Mouse (Mus musculus) layer of hippocampus, adult 6 months (tissue): ENCODE measurements around the gene Syvn1. TPM values are rescaled to one million over a fixed set of nuclear protein-coding genes. Genes with fewer than 3 reads are reported as not detected.

Source experiments
- long read RNA-seq, 2 experiments: library from polyadenylated mRNA; unstranded; transcript quantifications; one replicate each; pipeline ENCODE4 v2.0.0; 2019 to 2020
- microRNA-seq: library from miRNA; unstranded; fragments of <30 nt; microRNA quantifications from one replicate; pipeline ENCODE4 v1.2.0, GENCODE M21; 2020
- polyA plus RNA-seq: library from polyadenylated mRNA; unstranded; fragments of <200 nt; fragmentation: Nextera tagmentation; gene quantifications from 2 replicates; pipeline ENCODE4 v1.2.3, GENCODE M21; 2021

Gene Syvn1
- 36.6 and 44.8 TPM in 2 replicates for polyA plus RNA-seq
- long read RNA-seq, experiment 1, partial matches to known transcripts = 3 of 3 reads
- long read RNA-seq, experiment 1, other reads (novel, unspliced or antisense) = 0 of 3 reads
- long read RNA-seq, experiment 2, transcript Syvn1-204 (16 exons, 3,464 nt) = major isoform, 5 of 24 reads
- long read RNA-seq, experiment 2, partial matches to known transcripts = 18 of 24 reads
- long read RNA-seq, experiment 2, other reads (novel, unspliced or antisense) = 1 of 24 reads

DNA sequence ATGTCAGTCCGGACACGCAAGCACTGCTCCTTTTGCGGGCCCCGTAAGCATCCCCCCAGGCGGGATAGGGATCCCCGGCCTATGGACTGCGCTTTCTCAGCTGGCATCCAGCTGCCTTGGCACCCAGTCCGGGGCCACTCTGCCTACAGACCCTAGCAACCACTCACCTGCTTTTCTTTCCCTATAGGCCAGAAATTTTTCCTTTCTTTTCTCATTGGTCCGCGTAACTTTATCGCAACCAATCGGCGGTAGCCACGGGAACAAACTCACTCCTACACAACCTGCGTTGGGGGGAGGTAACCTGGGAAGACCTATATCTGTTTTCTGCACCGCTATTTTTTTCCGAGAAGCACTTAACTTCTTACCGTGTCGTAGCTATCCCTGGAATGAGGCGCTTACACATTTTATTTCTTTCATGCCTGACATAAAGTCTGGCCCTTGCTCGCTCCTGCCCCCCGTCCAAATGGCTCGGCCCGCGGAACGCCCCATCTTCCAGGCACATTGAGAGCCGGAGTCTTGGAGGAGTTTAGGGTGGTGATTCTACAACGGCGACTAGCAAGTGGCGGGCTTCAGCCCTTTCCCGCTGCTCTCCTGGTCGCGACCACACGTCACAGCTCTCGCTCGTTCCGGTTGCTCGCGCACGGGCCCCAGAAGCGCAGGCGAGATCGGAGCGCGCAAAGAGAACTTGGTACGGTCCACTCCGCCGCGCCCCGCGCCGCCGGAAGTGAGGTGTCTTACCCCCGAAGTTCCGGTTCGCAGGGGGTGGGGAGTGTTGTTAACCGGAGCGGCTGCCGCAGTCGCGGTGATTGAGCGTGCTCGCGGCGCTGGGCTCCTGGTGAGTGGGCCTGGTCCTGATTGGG lies at the start of gene Syvn1:
TSS of gene Syvn1 (plus strand) at position 283 of the 860 bp plus-strand sequence.

DNA sequence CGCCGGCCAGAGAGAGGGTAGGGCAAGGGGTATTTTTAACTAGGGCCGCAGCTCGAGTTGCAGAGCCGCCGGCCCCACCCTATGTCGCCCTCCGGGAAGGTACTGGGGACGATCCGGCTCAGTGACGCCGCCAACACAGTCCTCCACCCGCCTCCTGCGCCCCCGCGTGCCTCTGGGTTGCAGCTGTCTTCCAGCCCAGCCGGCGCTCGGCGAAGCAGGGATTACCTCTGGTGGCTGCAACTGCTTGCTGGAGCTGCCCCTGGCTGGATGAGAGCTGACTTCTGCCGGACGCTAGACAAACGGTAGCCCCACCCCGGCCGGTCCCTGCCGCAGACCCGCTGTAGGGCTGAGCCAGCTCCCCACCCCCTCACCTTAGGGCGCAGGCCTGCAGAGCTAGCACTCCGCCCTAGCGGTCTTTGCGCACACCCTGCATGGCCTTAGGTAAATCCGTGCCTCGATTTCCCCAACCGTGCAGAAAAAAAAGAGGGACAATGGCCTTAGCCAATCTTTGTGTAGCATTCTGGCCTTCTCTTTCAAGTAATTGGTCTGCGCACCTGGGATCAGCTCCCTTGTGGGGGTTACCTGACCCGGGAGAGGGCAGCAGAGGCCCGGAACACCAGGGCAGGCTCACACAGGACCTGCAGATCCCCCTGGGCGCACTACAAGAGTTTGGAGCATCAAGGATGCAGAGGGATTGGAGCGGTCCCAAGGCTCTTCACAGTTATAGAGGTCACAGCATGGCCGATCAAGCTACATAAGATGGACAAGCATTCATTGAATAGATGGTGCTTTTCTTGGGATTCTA lies 30.7 kb upstream of the Syvn1 start, which contains the start of gene Capn1:
TSS of gene Capn1 (minus strand) at position 387 of the 805 bp plus-strand sequence.

DNA sequence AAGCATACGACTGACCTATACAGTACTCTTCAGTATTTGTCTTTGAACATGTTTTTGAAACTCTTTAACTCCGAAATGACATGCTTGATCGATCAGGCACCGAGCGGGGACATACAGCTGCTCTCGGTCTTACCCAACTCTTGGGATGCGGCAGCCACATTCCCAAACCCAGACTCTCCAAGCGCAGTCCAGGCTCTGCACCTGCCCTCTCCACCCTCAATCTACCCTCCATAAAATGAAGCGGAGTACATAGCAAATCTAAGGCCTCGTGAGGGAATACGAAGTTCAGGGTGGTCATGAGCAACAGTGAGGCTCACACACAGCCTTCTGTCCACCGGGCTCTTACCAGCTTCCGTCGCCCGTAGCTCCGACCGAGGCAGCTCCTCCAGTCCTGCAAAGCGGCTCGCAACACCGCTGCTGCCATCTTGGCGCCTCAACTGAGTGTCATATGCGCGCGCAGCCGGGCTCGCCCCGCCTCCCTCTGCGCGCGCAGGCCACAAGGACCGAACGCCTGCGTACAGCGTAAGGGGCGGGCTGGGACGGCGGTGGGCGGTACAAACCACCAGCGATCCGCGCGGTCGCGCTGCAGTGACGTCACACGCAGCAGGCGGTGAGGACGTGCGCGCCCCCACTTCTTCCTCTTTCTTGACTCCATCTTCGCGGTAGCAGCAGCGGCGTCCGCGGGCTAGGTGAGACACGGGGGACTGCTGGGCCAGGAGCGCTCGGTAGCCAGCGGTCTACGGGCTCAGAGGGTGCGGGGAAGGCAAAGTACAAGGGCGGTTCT lies 11.1 kb downstream of the Syvn1 start, which contains the start of the genes Mrpl49 and Fau:
TSS of gene Mrpl49 (minus strand) at position 473 of the 784 bp plus-strand sequence.
TSS of gene Fau (plus strand) at position 532 of the 784 bp plus-strand sequence.

GRCm38 (mm10) chr19:6061021-6061533 lies 14.7 kb downstream of the Syvn1 start, which contains the start of gene Znhit2:
Gene Znhit2, plus strand, starts transcription at chr19:6061192.

DNA sequence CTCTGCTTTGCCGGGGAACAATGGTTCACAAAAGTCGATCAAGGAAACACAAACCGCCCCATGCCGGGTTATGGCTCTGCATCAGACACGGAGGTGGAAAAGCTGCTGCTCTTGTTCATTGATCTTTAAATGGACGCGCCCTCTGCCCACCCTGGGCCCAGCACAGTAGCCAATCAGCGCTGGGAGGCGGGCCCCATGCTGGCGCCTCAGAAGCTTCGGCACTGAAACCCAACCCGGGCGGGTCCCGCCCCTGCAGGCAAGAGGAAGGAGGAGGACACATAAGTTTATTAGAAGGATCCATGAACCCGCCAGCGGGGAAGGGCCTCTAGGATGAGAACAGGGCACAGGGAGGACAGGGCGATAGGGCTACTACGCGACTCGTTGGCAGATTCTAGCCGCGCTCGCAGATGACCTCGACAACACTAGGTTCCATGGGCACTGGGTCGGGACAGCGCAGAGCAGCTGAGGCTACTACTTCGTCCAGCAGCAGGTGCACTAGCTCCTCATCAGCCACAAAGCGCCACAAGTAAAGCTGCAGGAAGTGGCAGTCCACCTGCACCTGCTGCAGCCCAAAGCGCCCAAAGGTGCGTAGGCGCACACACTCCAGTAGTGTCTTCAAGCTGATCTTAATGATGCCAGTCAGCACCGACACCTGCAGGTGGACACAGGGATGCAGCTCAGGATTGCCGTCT lies 21.5 kb downstream of the Syvn1 start, which contains the start of gene Tm7sf2:
TSS of gene Tm7sf2 (minus strand) at position 650 of the 692 bp plus-strand sequence.

DNA sequence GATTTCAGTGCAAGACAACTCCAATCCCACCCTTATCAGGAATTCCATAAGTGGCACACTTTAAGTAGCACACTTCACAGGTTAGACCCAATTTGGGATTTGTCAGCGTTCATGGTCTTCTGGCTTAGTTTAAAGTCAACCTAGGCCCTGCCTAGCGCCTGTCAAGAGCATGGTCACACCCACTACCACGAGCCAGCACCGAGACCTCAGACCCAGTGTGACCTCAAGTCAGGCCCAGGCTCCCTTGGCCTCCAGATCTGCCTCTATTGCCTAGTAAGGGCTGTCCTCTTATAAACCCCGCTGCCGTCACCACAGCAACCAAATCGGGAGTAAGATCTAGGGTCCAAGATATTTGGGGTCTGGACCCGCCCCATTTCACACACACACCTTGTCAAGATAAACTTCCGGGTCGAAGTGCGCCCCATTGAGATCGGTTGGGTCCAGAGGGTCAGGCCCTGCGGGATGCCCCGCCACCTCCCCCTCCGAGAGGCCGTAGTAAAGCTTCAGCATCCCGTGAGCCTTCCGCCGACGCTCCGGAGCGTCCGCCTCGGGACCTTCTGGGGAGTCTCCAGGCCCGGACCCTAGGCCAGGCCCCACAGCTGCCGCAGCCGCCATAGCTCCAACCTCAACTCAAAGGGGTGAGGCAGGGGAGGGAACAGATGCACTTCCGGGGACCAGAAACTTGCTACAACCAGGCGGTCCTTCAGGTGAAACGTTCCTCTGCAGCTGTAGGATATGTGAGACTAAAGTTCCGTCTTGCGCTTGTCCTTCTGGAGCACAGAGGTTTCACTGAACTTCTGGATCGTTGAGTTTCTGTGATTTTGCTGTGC lies 30.4 kb downstream of the Syvn1 start, which contains the start of gene Vps51:
TSS of gene Vps51 (minus strand) at position 668 of the 830 bp plus-strand sequence.

DNA sequence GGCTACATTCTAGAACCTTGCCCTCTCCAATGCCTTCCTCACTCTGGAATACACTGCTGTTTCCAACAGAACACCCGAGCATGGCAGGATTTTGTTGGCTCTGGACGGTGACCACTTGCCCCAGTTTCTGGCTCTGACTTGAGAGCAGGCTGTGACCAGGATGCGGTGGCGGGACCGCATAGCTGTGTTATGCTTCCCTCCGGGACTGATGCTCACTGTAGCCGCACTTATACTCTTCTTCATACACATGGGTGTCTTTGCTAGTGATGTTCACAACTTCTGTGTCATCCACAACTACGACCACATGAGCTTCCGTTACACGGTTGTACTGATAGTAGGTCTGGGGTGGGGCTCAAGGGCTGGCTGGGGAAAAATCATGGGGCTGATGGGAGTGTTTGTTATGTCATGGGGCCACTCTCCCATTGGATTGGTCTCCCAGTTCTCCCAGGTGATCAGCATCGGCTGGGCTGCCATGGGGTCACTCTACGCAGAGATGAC lies 33.7 kb downstream of the Syvn1 start, which contains the start of gene Tmem262:
TSS of gene Tmem262 (plus strand) at position 51 of the 498 bp plus-strand sequence.

DNA sequence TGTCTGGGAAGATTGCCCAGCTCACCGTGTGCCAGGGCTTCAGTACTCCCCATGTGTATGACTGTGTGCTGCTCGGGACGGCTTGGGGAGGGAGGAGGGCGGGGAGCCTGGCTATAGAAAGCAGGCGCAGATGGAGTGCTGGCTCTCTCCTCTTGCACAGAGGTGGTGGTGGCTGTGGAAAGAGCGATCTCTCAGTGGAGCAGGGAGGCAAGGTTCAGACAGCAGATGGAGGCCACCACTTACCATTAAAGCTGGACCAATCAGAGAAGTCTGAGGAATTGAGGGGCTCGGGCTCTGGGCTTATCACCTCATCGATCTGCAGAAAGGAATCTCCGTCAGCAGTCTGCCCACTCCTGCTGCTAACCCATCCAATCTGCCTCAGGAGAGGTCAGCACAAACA lies 35.8 kb downstream of the Syvn1 start, which contains the start of gene Gm28374:
TSS of gene Gm28374 (minus strand) at position 101 of the 400 bp plus-strand sequence.

GRCm38 (mm10) chr19:6084478-6085248 lies 38.3 kb downstream of the Syvn1 start, which contains the start of the genes Zfpl1 and Cdca5:
Gene Zfpl1, minus strand, starts transcription at chr19:6084956.
Gene Cdca5, plus strand, starts transcription at chr19:6084983.

GRCm38 (mm10) chr19:6094119-6094518 lies 47.7 kb downstream of the Syvn1 start, which contains the start of gene AC131692.1:
Gene AC131692.1, plus strand, starts transcription at chr19:6094419.

Small RNA genes lying within 50 kb of the gene (microRNA-seq; reads per million reads assigned to microRNA genes)
- 6.7 reads per million, percentile 24 among the genes with 10 or more reads in this experiment for gene Mir6988

Other genes starting within 250 kb of the Syvn1 start
- gene Frmd8, start 171.3 kb upstream of the Syvn1 start, polyA plus RNA-seq = 14.0 and 15.8 TPM in 2 replicates
- 0.98 and 1.3 TPM in 2 replicates for gene Slc25a45, start 168.8 kb upstream of the Syvn1 start, polyA plus RNA-seq
- gene Tigd3, start 152.4 kb upstream of the Syvn1 start, polyA plus RNA-seq = 0.85 and 0.88 TPM in 2 replicates
- gene Dpf2, start 133.6 kb upstream of the Syvn1 start, polyA plus RNA-seq = 36.4 and 37.3 TPM in 2 replicates
- 8.6 and 11.3 TPM in 2 replicates for gene Cdc42ep2, start 121.8 kb upstream of the Syvn1 start, polyA plus RNA-seq
- 2.8 and 2.9 TPM in 2 replicates for gene Pola2, start 82.4 kb upstream of the Syvn1 start, polyA plus RNA-seq
- gene Slc22a20, start 60.4 kb upstream of the Syvn1 start, polyA plus RNA-seq = not detected in 2 replicates
- gene Capn1, start 30.7 kb upstream of the Syvn1 start, polyA plus RNA-seq = 1.8 and 2.2 TPM in 2 replicates
- 51.5 and 58.6 TPM in 2 replicates for gene Mrpl49, start 11.2 kb downstream of the Syvn1 start, polyA plus RNA-seq
- gene Fau, start 11.3 kb downstream of the Syvn1 start, polyA plus RNA-seq = 3,358 and 3,673 TPM in 2 replicates
- 85.4 and 98.5 TPM in 2 replicates for gene Znhit2, start 14.6 kb downstream of the Syvn1 start, polyA plus RNA-seq
- gene Tm7sf2, start 21.8 kb downstream of the Syvn1 start, polyA plus RNA-seq = 14.6 and 16.9 TPM in 2 replicates
- gene Vps51, start 30.7 kb downstream of the Syvn1 start, polyA plus RNA-seq = 77.5 and 93.8 TPM in 2 replicates
- gene Tmem262, start 33.5 kb downstream of the Syvn1 start, polyA plus RNA-seq = not detected in 2 replicates
- gene Gm28374, start 35.7 kb downstream of the Syvn1 start, polyA plus RNA-seq = 0.39 TPM in 1 of 2 replicates, not detected in the other
- gene Zfpl1, start 38.4 kb downstream of the Syvn1 start, polyA plus RNA-seq = 66.0 and 69.1 TPM in 2 replicates
- 0.09 and 0.10 TPM in 2 replicates for gene Cdca5, start 38.4 kb downstream of the Syvn1 start, polyA plus RNA-seq
- gene AC131692.1, start 47.8 kb downstream of the Syvn1 start, polyA plus RNA-seq = not detected in 2 replicates
- gene Naaladl1, start 59.2 kb downstream of the Syvn1 start, polyA plus RNA-seq = 0.09 TPM in 1 of 2 replicates, not detected in the other
- gene Sac3d1, start 72.1 kb downstream of the Syvn1 start, polyA plus RNA-seq = 43.5 and 44.1 TPM in 2 replicates
- gene Snx15, start 81.7 kb downstream of the Syvn1 start, polyA plus RNA-seq = 66.8 and 74.4 TPM in 2 replicates
- 0.24 TPM in 1 of 2 replicates, not detected in the other for gene Batf2, start 94.4 kb downstream of the Syvn1 start, polyA plus RNA-seq
- 169 and 184 TPM in 2 replicates for gene Arl2, start 95.0 kb downstream of the Syvn1 start, polyA plus RNA-seq
- not detected in 2 replicates for gene Majin, start 137.8 kb downstream of the Syvn1 start, polyA plus RNA-seq
- not detected in 2 replicates for gene Gpha2, start 179.8 kb downstream of the Syvn1 start, polyA plus RNA-seq
- gene Ppp2r5b, start 189.3 kb downstream of the Syvn1 start, polyA plus RNA-seq = 31.7 and 43.9 TPM in 2 replicates
- gene Atg2a, start 195.1 kb downstream of the Syvn1 start, polyA plus RNA-seq = 6.7 and 6.8 TPM in 2 replicates
- 37.4 and 45.0 TPM in 2 replicates for gene Ehd1, start 230.1 kb downstream of the Syvn1 start, polyA plus RNA-seq